Mouse (Mus musculus) stomach, postnatal 0 days (tissue): ENCODE results near the gene Alx3. TPM values are rescaled to one million over a fixed set of nuclear protein-coding genes. Genes with fewer than 3 reads are reported as not detected.
A peak's percentile ranks its signal among the peaks of the same experiment; 100 is the strongest.

Source experiments
- ATAC-seq: fragments of 200-750 bp; cut with Nextera tagmentation; 2 replicates; pipeline ENCODE4 v1.8.0; 2017; ENCODE audit not compliant: low FRiP score, low TSS enrichment
- DNase-seq: peaks from one replicate; pipeline ENCODE4 v3.0.0-alpha.2; 2016; ENCODE audit warnings: low spot score
- H3K27ac ChIP-seq: fragments of 300-500 bp; sonication (generic); replicated peaks from 2 replicates; pipeline ENCODE4 v1.5.1; 2014; ENCODE audit warnings: mild to moderate bottlenecking, control low read depth
- H3K27me3 ChIP-seq: fragments of 300-500 bp; sonication (generic); 2 replicates; pipeline ENCODE4 v1.6.1; 2014; ENCODE audit warnings: low read length; ENCODE audit not compliant: control insufficient read depth, insufficient read depth
- H3K36me3 ChIP-seq: fragments of 300-500 bp; sonication (generic); 2 replicates; pipeline ENCODE4 v1.6.1; 2014; ENCODE audit warnings: low read length, mixed read lengths; ENCODE audit not compliant: control insufficient read depth, insufficient read depth
- H3K4me1 ChIP-seq: fragments of 300-500 bp; sonication (generic); replicated peaks from 2 replicates; pipeline ENCODE4 v1.6.1; 2014; ENCODE audit warnings: antibody characterized with exemption; ENCODE audit not compliant: control insufficient read depth, insufficient read depth
- H3K4me2 ChIP-seq: fragments of 300-500 bp; sonication (generic); replicated peaks from 2 replicates; pipeline ENCODE4 v1.6.1; 2014; ENCODE audit warnings: low read depth, mild to moderate bottlenecking, control low read depth, moderate library complexity
- H3K4me3 ChIP-seq: fragments of 300-500 bp; sonication (generic); 2 replicates; pipeline ENCODE4 v1.5.1; 2014; ENCODE audit warnings: low read depth, low read length, control low read depth
- H3K9ac ChIP-seq: fragments of 300-500 bp; sonication (generic); 2 replicates; pipeline ENCODE4 v1.6.1; 2014; ENCODE audit warnings: mild to moderate bottlenecking, low read length, control low read depth, mixed read lengths
- H3K9me3 ChIP-seq: fragments of 300-500 bp; sonication (generic); 2 replicates; pipeline ENCODE4 v1.6.1; 2016; ENCODE audit warnings: low read length; ENCODE audit not compliant: control insufficient read depth
- CTCF ChIP-seq: IDR thresholded peaks from 2 replicates; pipeline ENCODE4 v1.5.1; 2016; ENCODE audit warnings: antibody characterized with exemption, low read depth, mild to moderate bottlenecking, moderate library complexity
- EP300 ChIP-seq: optimal IDR thresholded peaks from 2 replicates; pipeline ENCODE3; 2016; ENCODE audit warnings: antibody characterized with exemption
- WGBS: fragments of 180-500 bp; shearing (Covaris S2); extraction: QIAGEN DNeasy Blood & Tissue Kit; methylation state at CpG from one replicate; pipeline ENCODE4 v1.1.7; 2014; 5-methylcytosine and 5-hydroxymethylcytosine counted together
- polyA plus RNA-seq: library from polyadenylated mRNA; unstranded; fragments of >200 nt; fragmentation: Nextera tagmentation; extraction: Ambion mirVana; gene quantifications from 2 replicates; pipeline ENCODE4 v1.2.1, GENCODE M21; 2015

Alx3 gene
- polyA plus RNA-seq, 1 experiment from 2014 or later = not detected

- WGBS = 92% methylated on average over 8 of the region's 8 CpGs
Measured at GRCm38 (mm10) chr3:107626751-107627150, 31.9 kb downstream of the Alx3 start.

GRCm38 (mm10) chr3:107627641-107628040 lies 32.8 kb downstream of the Alx3 start:
- WGBS = 94% methylated on average over 7 of the region's 7 CpGs

More at GRCm38 (mm10) chr3:107626751-107627150, 31.9 kb downstream of the Alx3 start:
- Histone ChIP-seq H3K27ac (no peak overlapping the region), H3K9me3 (no peaks in the 10 kb centered on the region), H3K4me2 (no peak overlapping the region), H3K4me3 (no peak overlapping the region), H3K27me3 (no peaks in the 10 kb centered on the region), H3K9ac (no peak overlapping the region), H3K36me3 (peaks cover 20% of the 10 kb centered on the region), H3K4me1 (no peaks in the 10 kb centered on the region)
- ATAC-seq = no peak
- TF ChIP-seq EP300 = no peak
- TF ChIP-seq CTCF = no peak
- no peak for DNase-seq

GRCm38 (mm10) chr3:107628551-107628950 lies 33.7 kb downstream of the Alx3 start:
- no peaks in the 10 kb centered on the region for H3K9me3 ChIP-seq
- DNase-seq (no peak), ATAC-seq (no peak)
- 92% methylated on average over 2 of the region's 2 CpGs for WGBS
- TF ChIP-seq CTCF (no peak), EP300 (no peak)
- H3K4me3 ChIP-seq = no peak overlapping the region
- H3K4me2 ChIP-seq = no peak overlapping the region
- no peak overlapping the region for H3K9ac ChIP-seq
- no peaks in the 10 kb centered on the region for H3K4me1 ChIP-seq
- no peak overlapping the region for H3K27ac ChIP-seq
- H3K36me3 ChIP-seq = peaks cover 16% of the 10 kb centered on the region
- H3K27me3 ChIP-seq = no peaks in the 10 kb centered on the region

More at GRCm38 (mm10) chr3:107627641-107628040, 32.8 kb downstream of the Alx3 start:
- TF ChIP-seq EP300 = no peak
- TF ChIP-seq CTCF = no peak
- no peak overlapping the region for H3K4me2 ChIP-seq
- H3K4me3 ChIP-seq = no peak overlapping the region
- H3K27me3 ChIP-seq = no peaks in the 10 kb centered on the region
- H3K27ac ChIP-seq = no peak overlapping the region
- no peaks in the 10 kb centered on the region for H3K9me3 ChIP-seq
- no peak overlapping the region for H3K9ac ChIP-seq
- no peak for DNase-seq
- no peak for ATAC-seq
- no peaks in the 10 kb centered on the region for H3K4me1 ChIP-seq
- H3K36me3 ChIP-seq = peaks cover 16% of the 10 kb centered on the region

GRCm38 (mm10) chr3:107629411-107629810 lies 34.6 kb downstream of the Alx3 start:
- no peak overlapping the region for H3K4me2 ChIP-seq
- no peak overlapping the region for H3K4me3 ChIP-seq
- H3K27ac ChIP-seq = no peak overlapping the region
- 86% methylated on average over 4 of the region's 4 CpGs for WGBS
- H3K9ac ChIP-seq = no peak overlapping the region
- H3K36me3 ChIP-seq = peaks cover 16% of the 10 kb centered on the region
- DNase-seq = no peak
- TF ChIP-seq CTCF (no peak), EP300 (no peak)
- ATAC-seq = no peak
- no peaks in the 10 kb centered on the region for H3K9me3 ChIP-seq
- no peaks in the 10 kb centered on the region for H3K27me3 ChIP-seq
- H3K4me1 ChIP-seq = no peaks in the 10 kb centered on the region

- Histone ChIP-seq H3K27me3 (no peaks in the 10 kb centered on the region), H3K4me2 (peak within 1 kb of the TSS; percentile 96), H3K9me3 (no peaks in the 10 kb centered on the region), H3K36me3 (0 out of 2 replicates have a peak, but pooled peaks cover 9% of the 10 kb centered on the region), H3K4me3 (peak within 1 kb of the TSS; percentile 99), H3K27ac (peak within 1 kb of the TSS; percentile 93), H3K9ac (peak within 1 kb of the TSS; percentile 99), H3K4me1 (no peaks in the 10 kb centered on the region)
- TF ChIP-seq EP300 (no peak), CTCF (no peak)
- WGBS = 1% methylated on average over 47 of the region's 48 CpGs
- DNase-seq (peak; percentile 53), ATAC-seq (peak; percentile 70)
Measured at GRCm38 (mm10) chr3:107630682-107631522, 36.1 kb downstream of the Alx3 start, which contains the start of gene Gm10961. Gene Gm10961 (plus strand): TSS chr3:107631322.

DNA sequence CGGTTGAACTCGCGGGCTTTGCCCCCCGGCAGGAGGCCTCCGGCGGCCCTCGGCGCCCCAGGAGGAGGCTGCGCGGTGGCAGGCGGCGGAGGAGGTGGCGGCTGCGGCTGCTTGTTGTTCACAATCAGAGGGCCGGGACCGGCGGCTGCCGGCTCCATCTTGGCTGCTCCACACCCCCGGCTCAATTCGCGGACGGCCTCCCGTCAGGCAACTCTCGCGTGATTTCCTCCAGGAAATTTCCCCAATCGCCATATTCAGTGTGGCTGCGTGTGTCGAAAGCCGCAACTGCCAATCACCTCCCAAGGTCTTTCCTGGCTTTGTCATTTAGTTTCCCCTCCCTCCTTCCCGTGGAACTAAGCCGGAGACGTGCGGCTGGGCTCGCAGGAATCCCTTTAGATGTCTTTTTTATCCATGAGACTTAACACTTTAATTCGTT lies 36.7 kb downstream of the Alx3 start, which contains the start of gene Strip1:
Gene Strip1 (minus strand): TSS at position 172 of the 436 bp plus-strand sequence.
- no peak for TF ChIP-seq EP300
- no peak for TF ChIP-seq CTCF

More for the DNA sequence above, 36.7 kb downstream of the Alx3 start, which contains the start of gene Strip1:
- H3K4me2 ChIP-seq = peak within 1 kb of the TSS; percentile 96
- H3K27me3 ChIP-seq = no peaks in the 10 kb centered on the region
- H3K9me3 ChIP-seq = no peaks in the 10 kb centered on the region
- DNase-seq (peak; percentile 94), ATAC-seq (peak; percentile 97)
- no peaks in the 10 kb centered on the region for H3K4me1 ChIP-seq
- peak within 1 kb of the TSS; percentile 99 for H3K9ac ChIP-seq
- H3K4me3 ChIP-seq = peak within 1 kb of the TSS; percentile 99
- 0 out of 2 replicates have a peak, but pooled peaks cover 8% of the 10 kb centered on the region for H3K36me3 ChIP-seq
- under 1% methylated on average over 35 of the region's 35 CpGs for WGBS
- H3K27ac ChIP-seq = peak within 1 kb of the TSS; percentile 93
